Mouse (Mus musculus) spleen, adult 18-20 months (tissue): Measurements from ENCODE around the gene Ctsw.

ENCODE experiments used
- DNase-seq, 2 experiments: peaks; one replicate each; pipeline ENCODE4 v3.0.0; 2022; ENCODE audit warnings: mixed read lengths in 2 of 2

Gene Ctsw

DNA sequence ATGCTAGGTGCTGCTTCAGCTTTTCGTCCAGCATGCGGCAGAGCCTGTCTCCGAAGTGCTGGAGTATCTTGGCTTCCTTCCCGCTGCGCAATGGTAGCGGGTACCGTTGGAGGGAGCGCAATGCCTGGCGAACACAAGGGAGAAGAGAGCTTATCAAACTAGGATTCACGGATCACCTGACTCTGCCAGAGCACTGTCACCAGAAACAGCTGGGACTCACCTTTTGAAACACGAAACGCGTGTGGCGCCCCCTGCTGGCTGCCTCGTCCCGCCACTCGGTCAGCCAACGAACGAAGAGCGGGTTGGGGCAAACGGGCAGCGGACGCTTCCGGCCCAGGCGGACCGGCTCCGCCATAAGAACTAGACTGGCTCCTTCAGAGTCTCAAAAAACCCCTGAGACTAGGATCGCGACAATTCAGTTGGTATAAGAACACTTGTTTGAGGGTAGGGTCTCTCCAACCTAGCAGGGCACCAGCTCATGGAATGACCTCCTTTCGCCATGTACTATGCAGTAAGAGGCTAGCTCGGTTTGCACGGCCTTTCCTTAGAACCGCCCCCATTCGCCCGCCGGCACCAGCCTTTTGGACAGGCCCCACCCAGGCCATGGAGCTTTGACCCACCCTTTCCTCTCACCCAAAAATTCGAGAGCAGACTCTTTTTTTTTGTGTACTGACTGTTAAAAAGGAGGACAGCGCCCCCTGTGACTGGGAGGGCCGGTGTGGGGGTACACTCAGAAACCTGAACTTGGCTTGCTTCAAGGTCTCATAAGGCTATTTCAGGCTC is 19.7 kb upstream of the Ctsw start, which contains the start of gene Mus81:
Gene Mus81 (minus strand): TSS at position 635 of the 783 bp plus-strand sequence.
- peak; percentile 94 to 97 for DNase-seq

DNA sequence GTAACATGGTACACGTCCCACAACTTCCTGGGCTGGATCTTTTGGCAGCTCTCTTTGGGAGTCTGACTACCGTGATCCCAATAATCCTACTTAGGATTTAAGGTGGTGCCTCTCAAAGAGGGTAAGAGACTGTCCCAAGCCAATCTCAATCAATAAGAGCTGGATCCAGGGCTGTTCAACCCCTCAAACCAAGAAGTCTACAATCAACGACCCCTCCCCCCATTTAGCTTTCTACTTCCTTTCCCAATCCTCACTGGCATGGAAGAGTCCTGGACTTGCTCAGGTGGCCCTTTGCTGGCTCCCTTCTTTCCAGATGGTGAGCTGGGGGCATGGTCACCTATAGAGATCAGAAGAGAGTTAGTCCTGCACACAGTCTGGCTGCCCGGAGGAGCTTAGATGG is 18.5 kb upstream of the Ctsw start:
- DNase-seq, result no peak

DNA sequence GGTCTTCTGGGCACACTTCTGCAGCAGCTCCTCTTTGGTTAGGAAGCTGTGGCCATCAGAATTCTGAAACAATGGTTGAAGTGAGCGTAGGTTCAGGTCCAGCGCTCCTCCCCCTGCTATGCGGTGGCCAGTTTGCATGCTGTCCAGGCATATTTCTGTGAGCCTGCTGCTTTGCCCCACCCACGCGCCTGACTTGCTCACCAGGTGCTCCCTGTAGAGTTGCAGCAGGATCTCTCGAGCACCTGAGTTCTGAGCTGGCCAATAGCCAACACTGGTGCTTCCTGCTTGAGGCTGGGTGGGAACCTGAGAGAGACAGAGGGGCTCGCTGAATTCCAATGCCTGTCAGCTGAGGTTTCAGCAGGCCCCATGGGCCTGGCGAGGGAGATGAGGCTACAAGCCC is 18.0 kb upstream of the Ctsw start:
- DNase-seq, result no peak

DNA sequence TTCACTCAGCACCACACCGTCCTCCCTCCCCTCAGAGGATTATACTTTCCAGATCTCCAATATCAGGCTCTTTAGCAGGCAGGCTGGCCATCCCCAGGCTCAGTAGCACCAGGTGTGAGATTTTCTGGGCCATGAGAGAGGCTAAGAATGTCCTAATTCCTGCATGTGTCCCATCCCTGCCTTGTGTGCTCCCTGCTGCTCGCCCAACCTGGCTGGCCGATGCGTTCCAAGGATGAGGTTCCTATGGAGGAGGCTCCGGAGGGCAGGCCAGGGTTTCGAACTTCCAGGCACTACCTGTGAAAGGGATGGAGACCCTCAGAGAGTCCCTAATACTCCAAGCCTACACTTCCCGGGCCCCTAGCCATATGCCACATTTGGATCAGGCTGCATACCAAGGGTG is 17.5 kb upstream of the Ctsw start:
- DNase-seq, result no peak

DNA sequence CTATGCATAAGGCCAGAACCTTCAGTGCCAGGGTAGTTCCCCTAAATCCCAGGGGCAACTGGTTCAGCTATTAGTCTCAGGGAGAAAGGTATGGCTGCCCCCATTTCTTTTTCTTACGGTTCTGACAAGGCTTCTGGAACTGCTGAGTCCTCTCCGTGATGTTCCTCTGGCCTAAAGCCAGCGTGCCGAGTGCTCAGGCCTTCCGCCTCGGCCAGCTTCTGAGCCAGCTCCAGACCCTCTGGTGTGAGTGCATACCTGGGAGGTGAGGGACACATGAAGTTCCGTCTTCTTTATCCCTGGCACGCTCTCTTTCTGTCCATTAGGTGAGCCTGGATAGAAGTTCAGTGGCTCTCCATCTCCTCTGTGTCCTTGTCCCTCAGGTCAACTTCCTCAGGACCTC is 17.1 kb upstream of the Ctsw start:
- DNase-seq, result no peak

DNA sequence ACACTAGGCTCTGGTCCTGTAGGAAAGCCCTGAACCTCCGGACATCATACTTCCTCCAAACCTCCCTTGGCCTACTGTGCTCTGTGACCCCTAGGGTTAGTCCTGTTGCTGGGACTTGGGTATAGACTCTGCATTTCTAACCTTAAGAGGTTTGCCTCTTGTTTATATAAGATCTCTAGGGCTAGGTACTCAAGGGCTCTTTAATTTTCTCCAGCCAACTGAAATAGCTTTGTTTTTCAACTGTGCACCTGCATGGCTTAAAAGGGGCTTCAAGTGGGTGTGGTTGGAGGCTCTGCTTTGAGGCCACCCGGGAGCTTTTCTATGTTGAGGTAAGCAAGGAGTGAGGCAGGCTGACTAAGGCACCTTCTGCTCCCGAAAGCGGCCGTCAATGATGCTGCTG is 16.2 kb upstream of the Ctsw start:
- DNase-seq, result no peak

DNA sequence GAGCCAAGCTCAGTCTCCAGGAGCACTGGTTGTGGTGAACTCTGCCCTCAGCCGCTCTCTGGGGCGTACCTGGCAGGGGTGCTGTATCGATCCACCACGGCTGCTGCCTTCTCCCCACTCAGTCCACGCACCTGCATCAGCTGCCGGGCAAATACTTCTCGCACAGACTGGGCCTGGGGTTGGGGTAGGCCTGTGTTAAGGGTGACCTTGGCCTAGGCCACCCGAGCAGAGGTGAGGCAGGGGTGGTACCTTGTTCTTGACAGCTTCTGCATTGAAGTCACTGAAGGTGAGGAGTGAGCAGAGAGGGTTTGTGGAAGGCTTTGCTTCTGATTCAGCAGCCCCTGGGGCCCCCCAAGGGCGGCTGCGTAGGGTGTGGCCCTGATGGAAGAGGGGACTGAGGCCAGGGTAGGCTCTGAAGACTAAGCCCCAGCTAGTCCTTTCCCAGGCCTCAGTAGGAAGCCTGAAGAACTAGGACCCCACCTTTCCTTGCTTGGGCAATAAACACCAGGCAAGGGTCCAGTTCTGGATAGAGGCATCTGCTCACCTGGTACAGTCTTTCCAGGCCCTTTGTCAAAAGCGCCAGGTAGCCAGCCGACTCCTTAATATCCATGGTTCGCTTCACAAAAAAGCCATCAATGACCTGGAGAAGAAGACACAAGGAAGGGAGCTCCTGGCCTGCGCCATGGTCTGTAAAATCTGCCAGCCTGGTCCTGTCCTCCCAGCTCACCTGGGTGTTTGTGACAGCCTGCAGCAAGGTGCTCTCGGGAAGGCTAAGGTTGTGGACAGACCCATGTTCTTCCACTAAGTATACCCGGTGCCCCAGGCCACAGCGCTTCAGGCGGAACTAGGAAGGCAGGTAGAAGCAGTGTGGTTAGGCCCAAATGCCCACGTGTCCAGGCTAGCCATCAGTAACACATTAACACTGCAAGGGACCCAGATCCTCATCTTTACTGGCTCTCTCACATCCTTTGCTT is 15.4 kb upstream of the Ctsw start:
- no peak for DNase-seq

DNA sequence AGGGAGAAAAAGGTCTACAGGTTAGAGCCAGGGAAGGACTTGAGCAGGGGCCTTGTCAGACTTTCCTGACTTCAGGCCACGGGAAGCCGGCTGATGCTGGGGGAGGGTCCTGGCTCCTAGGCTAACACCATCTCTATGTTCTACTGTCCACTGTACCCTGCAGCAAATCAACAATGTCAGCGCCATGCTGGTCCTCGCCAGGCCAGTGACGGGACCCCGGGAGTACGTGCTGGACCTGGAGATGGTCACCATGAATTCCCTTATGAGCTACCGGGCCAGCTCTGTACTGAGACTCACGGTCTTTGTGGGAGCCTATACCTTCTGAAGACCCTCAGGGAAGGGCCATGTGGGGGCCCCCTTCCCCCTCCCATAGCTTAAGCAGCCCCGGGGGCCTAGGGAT is 13.1 kb upstream of the Ctsw start:
- DNase-seq, result no peak

DNA sequence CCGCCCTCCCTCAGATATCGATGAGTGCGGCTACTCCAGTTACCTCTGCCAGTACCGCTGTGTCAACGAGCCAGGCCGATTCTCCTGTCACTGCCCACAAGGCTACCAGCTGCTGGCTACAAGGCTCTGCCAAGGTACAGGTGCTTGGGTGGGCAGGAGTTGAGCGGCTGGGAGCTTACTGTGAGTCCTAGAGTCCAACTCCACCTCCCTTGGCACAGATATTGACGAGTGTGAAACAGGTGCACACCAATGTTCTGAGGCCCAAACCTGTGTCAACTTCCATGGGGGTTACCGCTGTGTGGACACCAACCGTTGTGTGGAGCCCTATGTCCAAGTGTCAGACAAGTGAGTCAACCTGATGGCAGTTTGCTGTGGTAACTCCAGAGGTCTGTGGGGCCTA is 11.7 kb upstream of the Ctsw start:
- DNase-seq, result no peak

DNA sequence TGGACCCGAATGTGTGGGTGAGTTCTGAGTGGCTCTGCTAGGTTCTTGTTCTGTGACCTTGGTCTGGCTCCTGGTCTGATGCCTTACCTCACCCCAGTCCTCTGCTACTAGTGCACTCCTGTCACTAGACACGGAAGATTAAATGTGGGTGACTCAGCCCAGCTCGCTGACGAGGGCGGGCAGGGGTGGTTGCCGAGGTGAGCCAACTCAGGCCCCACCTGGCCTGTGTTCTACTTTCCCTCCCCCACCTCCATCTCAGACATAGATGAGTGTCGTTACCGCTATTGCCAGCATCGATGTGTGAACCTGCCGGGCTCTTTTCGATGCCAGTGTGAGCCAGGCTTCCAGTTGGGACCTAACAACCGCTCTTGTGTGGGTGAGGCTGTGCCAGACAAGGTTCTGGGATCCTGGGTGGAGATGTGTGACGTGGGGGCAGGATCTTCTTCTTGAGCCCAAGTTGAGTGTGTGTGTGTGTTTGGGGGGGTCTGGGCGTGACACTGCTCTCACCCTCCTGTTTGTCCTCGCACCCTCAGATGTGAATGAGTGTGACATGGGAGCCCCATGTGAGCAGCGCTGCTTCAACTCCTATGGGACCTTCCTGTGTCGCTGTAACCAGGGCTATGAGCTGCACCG is 9.5 kb upstream of the Ctsw start:
- DNase-seq, result no peak

DNA sequence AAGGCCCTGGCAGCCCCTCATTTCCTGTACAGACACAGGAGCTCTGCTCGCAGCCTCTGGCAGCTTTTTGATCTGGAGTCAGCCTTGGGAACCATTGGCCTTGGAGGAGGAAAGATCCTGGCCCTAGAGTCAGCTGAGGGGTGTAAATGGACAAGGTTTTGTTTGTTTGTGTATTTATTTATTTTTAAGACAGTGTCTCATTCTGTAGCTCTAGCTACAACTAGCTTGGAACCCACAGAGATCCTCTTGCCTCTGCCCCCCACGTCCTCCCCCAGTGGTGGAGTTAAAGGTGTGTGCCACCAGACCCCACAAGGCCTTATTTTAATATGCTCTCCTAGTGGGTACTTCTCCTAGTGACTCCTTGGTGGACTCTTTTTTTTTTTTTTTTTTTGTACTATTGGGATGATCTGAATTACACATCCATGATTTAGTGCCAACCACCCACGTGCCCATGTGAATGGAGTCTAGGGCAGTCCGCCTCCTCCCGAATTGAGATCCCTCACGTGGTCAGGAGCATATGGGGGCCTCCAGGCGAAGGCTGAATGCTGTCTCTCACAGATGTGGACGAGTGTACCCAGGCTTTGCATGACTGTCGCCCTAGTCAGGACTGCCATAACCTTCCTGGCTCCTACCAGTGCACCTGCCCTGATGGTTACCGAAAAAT is 8.8 kb upstream of the Ctsw start:
- no peak for DNase-seq

DNA sequence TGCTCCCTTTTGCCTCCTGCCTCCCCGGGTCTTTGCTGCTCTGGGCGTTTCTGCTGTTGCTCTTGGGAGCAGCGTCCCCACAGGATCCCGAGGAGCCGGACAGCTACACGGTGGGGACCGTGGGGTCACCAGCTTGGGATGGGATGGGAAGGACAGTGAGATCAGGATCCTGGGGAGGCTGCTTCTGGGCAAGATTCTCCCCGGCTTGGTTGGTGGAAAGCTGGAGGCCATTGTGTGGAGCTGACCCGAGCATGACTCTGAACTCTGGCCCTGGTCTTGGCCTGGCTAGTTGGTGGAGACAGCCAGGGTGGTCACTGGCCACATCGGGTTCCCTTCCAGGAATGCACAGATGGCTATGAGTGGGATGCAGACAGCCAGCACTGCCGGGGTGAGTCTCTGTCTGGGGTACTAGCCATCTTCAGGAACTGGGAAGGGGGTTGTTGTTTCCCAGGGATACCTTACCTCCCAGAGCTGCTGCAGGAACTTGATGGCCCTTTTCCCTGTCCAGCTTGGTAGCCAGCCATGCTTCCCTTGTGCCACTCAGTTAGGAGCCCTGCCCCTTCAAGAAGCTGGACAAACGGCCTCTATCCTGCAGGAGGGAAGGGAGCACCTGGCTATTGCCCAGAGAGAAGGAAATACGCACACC is 6.9 kb upstream of the Ctsw start:
- DNase-seq, result no peak

DNA sequence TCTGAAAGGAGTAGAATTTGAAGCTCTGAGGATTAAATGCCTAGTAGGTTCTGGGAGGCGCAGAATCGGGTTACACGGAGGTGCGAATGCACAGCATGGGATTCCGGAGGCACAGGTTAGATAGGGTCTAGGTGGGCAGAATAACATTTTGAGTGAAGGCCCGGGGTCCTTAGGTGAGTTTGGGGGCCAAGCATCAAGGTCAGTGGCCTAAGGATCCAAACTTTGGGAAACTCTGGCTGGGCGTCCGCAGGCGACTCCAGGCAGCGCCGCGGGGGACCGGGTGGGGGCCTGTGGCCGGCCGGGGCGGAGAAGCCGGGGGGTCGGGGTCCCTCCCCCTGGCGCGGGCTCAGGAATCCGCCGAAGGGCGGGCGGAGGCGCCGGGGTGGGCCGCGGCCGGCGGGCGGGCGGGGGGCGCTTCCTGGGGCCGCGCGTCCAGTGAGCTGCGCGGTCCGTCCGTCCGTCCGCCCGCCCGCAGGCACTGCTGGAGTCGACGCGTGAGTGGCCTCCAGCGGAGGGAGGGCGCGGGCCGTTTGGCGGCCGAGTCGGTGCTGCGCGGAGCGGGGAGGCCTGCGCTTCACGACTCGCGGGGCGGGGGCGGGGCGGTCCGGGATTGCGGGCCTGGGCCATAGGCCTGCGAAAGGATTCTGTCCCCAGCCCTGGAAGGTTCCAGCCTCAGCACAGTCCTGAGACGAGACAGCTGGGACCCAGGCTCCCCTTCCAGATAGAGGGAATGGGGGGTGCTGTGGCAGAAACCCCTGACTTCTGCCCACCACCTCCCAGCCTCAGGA is 6.2 kb upstream of the Ctsw start:
- no peak for DNase-seq

DNA sequence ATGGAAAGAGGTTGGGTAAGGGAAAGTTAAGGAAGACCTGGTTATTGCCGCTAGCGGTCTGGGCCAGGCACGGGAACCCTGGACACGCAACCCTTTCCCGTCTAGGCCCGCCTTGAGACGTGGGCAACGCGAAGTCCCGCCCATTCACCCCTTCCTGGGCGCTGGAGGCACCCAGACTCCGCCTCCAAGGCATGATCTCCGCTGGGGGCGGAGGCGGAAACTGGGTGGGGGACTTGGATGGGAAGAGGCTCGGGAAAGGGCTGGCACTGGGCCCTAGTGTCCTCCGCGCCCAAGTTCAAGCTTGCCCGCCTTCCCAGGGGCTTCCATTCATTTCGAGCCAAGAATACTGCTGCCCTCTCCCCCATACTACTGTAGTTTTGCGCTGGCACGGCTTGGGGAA is 5.4 kb upstream of the Ctsw start, which contains the start of gene Efemp2:
Gene Efemp2 (plus strand): TSS at position 235 of the 400 bp plus-strand sequence.
- peak; percentile 42 to 43 for DNase-seq

DNA sequence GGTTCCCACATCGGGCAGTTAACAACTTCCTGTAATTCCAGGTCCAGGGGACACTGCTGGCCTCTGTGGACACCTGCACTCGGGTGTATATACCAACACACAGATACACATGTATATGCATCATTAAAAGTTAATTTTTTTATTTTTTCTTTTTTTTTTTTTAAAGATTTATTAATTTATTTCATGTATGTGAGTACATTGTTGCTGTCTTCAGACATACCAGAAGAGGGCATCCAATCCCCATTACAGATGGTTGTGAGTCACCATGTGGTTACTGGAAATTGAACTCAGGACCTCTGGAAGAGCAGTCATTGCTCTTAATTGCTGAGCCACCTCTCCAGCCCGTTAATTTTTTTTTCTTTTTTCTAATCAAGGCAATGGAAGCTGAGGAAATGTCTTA is 4.5 kb upstream of the Ctsw start:
- no peak for DNase-seq

DNA sequence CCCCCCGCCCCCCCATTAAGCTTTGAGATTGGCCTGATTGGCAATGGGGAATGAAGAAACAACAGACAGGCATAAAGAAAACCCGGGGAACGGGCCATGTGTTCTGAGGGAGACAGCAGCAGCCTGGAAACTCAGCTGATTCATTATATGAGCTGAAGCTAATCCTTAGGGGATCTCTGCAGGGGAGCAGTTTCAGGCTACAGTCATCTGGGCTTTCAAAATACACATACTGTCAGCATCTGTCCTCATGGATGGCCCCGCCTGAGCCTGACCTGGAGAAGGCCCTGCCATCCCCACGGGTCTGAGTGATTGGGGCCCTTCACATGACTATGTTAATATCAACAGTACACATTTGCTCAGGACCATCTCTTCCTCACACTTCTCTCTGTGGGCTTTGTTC is 3.5 kb upstream of the Ctsw start:
- no peak for DNase-seq

DNA sequence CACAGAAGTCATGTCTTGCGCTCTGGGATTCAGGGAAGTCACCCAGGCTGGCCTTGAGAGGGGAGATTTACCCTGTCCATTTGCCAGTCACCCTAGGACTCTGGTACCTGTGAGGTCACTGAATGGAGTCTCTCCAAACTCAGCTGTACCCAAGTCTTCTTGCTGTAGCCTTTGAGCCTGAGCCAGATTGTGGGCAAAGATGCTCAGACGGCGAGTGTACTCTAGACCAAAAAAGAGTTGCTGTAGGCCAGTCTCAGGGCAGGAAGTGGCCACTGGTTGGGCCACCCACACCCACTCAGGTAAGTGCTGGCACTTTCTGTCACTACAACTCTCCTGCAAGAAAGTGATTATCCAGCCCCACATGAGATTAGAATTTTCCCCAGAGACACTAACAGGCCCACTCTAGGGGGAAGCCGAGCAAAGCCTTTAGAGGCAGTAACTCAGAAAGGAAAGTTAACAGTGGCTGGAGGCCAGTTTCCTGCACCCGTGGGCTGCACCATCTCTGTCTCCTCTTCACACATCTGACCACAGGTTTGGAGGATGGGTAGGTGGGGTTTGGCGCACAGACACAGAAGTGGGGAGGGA is 1.3 kb downstream of the Ctsw start:
- no peak for DNase-seq

DNA sequence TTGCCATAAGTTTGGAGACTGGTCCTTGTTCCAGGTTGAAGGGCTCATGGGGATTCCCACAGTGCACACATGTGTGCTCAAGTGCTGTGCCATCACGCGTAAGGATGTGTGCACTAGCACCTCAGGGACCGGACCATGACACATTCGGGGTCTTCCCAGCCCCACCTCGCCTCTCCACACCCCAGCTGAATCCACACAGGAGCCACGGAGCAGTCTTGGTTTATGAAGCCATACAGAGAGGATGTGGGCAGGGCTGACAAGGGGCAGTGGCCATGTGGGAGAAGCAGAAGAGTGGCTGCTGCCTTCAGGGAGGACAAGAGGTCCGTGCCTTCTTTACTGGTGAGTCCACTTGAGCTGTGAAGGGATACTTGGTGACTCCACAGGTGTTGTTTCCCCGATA is 3.3 kb downstream of the Ctsw start:
- DNase-seq, result peak in 1 of 2 experiments; percentile 3

DNA sequence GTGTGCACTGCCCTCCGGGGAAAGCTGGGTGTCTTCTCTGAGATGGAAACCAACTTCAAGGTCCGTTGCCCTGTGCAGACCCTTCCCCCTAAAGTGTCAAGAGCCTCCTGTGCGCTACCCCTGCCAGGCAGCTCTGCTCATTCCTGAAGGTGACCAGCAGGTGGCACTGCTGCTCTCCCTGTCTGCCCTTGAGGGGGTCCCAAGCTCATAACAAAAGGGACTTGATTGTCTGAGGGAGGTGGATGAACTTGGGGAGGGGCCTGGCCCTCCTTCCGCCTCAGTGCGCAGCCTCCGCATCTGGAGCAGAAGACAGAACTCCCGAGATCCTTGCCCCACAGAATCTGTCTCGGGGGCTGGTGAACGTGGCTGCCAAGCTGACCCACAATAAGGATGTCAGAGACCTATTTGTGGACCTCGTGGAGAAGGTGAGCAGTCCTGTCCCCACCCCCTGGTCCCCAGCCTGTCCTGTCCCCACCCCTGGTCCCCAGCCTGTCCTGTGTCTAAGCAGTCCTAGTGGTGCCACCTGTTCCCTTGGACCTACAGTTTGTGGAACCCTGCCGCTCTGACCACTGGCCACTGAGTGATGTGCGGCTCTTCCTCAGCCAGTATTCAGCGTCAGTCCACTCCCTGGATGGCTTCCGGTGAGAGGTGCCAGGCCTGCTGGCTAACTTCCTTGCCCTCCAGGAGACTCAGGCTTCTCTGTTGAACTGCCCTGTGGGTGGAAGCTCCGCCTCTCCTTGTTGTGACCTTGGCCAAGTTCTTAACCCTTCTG is 4.3 kb downstream of the Ctsw start:
- peak; percentile 23 to 58 for DNase-seq

DNA sequence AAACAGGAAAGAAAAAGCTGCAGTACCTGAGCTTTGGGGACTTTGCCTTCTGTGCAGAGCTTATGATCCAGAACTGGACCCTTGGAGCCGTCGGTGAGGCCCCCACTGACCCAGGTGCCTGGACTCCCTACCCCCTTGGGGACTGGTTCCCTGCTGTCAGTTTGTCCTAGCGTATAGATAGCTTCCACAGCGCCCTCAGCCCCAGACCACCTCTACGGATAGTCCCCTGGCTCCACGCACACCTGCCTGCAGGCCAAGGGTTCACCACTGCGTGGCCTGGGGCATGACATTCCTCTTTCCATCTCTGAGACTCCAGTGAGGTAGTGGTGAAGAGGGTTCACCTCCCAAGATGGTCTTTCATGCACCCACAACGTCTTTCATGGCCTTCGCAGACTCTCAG is 5.1 kb downstream of the Ctsw start:
- DNase-seq, result peak in 1 of 2 experiments; percentile 7
